Mouse (Mus musculus) lung, embryonic 14.5 days (tissue): ENCODE data around the gene Mad2l2. TPM values are rescaled to one million over a fixed set of nuclear protein-coding genes. Genes with fewer than 3 reads are reported as not detected.

ENCODE experiments used
- ATAC-seq: fragments of 200-750 bp; cut with Nextera tagmentation; 2 replicates; pipeline ENCODE4 v1.8.0; 2017; ENCODE audit warnings: mild to moderate bottlenecking, moderate TSS enrichment, moderate library complexity; ENCODE audit not compliant: insufficient read depth
- DNase-seq: peaks from one replicate; pipeline ENCODE4 v3.0.0-alpha.2; 2015
- H3K27ac ChIP-seq: fragments of 300-500 bp; sonication (generic); 2 replicates; pipeline ENCODE4 v1.5.1; 2014; ENCODE audit warnings: low read depth, mild to moderate bottlenecking, moderate library complexity
- H3K27me3 ChIP-seq: fragments of 300-500 bp; sonication (generic); 2 replicates; pipeline ENCODE4 v1.6.1; 2014; ENCODE audit warnings: low read length, control low read depth; ENCODE audit not compliant: insufficient read depth
- H3K36me3 ChIP-seq: fragments of 300-500 bp; sonication (generic); 2 replicates; pipeline ENCODE4 v1.6.1; 2014; ENCODE audit warnings: control low read depth; ENCODE audit not compliant: insufficient read depth
- H3K4me1 ChIP-seq: fragments of 300-500 bp; sonication (generic); 2 replicates; pipeline ENCODE4 v1.6.1; 2014; ENCODE audit warnings: antibody characterized with exemption, control low read depth; ENCODE audit not compliant: insufficient read depth
- H3K4me2 ChIP-seq: fragments of 300-500 bp; sonication (generic); 2 replicates; pipeline ENCODE4 v1.6.1; 2014; ENCODE audit warnings: mild to moderate bottlenecking
- H3K4me3 ChIP-seq: fragments of 300-500 bp; sonication (generic); 2 replicates; pipeline ENCODE4 v1.5.1; 2014; ENCODE audit warnings: low read depth, low read length
- H3K9ac ChIP-seq: fragments of 300-500 bp; sonication (generic); 2 replicates; pipeline ENCODE4 v1.6.1; 2014
- H3K9me3 ChIP-seq: fragments of 300-500 bp; sonication (generic); 2 replicates; pipeline ENCODE4 v1.6.1; 2016; ENCODE audit warnings: low read depth, low read length, control low read depth
- CTCF ChIP-seq: IDR thresholded peaks from 2 replicates; pipeline ENCODE4 v1.5.1; 2016; ENCODE audit warnings: antibody characterized with exemption, low read depth
- WGBS: fragments of 180-500 bp; shearing (Covaris S2); extraction: QIAGEN DNeasy Blood & Tissue Kit; methylation state at CpG from one replicate; pipeline ENCODE4 v1.1.7; 2014; 5-methylcytosine and 5-hydroxymethylcytosine counted together
- polyA plus RNA-seq: library from polyadenylated mRNA; unstranded; fragments of >200 nt; fragmentation: Nextera tagmentation; extraction: Ambion mirVana; gene quantifications from 2 replicates; pipeline ENCODE4 v1.2.1, GENCODE M21; 2014

Gene Mad2l2
- polyA plus RNA-seq, 1 experiment from 2014 or later = 61.1 TPM

- Histone ChIP-seq H3K9me3 (no peaks in the 10 kb centered on the region), H3K4me1 (peaks cover 13% of the 10 kb centered on the region), H3K27me3 (no peaks in the 10 kb centered on the region), H3K4me3 (no peak overlapping the region), H3K27ac (no peak overlapping the region), H3K9ac (no peak overlapping the region), H3K36me3 (peaks cover 7% of the 10 kb centered on the region; the same call in 1 of the 2 replicates), H3K4me2 (no peak overlapping the region)
- ATAC-seq (no peak), DNase-seq (no peak)
- no peak for TF ChIP-seq CTCF
- WGBS = 40% methylated on average over 10 of the region's 10 CpGs
Observed at GRCm38 (mm10) chr4:148085131-148085906, 44.9 kb upstream of the Mad2l2 start.

GRCm38 (mm10) chr4:148085907-148086305, 44.3 kb upstream of the Mad2l2 start:
- Histone ChIP-seq H3K4me2 (no peak overlapping the region), H3K27ac (no peak overlapping the region), H3K36me3 (0 out of 2 replicates have a peak, but pooled peaks cover 6% of the 10 kb centered on the region), H3K9me3 (no peaks in the 10 kb centered on the region), H3K4me3 (no peak overlapping the region), H3K27me3 (no peaks in the 10 kb centered on the region), H3K4me1 (peaks cover 13% of the 10 kb centered on the region), H3K9ac (no peak overlapping the region)
- no peak for TF ChIP-seq CTCF
- DNase-seq (no peak), ATAC-seq (no peak)
- 65% methylated on average over 3 of the region's 3 CpGs for WGBS

GRCm38 (mm10) chr4:148087091-148087906, 42.9 kb upstream of the Mad2l2 start:
- peak; percentile 52 for DNase-seq
- Histone ChIP-seq H3K4me1 (peaks cover 13% of the 10 kb centered on the region), H3K27ac (peak overlapping the region; percentile 26; the same call in 1 of the 2 replicates), H3K36me3 (no peaks in the 10 kb centered on the region), H3K4me2 (peak overlapping the region; percentile 87), H3K9ac (peak overlapping the region; percentile 80), H3K27me3 (no peaks in the 10 kb centered on the region), H3K9me3 (no peaks in the 10 kb centered on the region), H3K4me3 (peak overlapping the region; percentile 77)
- WGBS = 4% methylated on average over 30 of the region's 30 CpGs
- TF ChIP-seq CTCF = no peak
- peak; percentile 64 for ATAC-seq

GRCm38 (mm10) chr4:148087907-148088527, 42.2 kb upstream of the Mad2l2 start, which contains the start of gene Agtrap:
TSS of gene Agtrap (minus strand) at chr4:148088031.
- peak; percentile 93 for ATAC-seq
- Histone ChIP-seq H3K4me1 (peaks cover 13% of the 10 kb centered on the region), H3K36me3 (no peaks in the 10 kb centered on the region), H3K4me3 (peak within 1 kb of the TSS; percentile 77), H3K9me3 (no peaks in the 10 kb centered on the region), H3K27ac (peak within 1 kb of the TSS; percentile 26; the same call in 1 of the 2 replicates), H3K9ac (peak within 1 kb of the TSS; percentile 80), H3K4me2 (peak within 1 kb of the TSS; percentile 87), H3K27me3 (no peaks in the 10 kb centered on the region)
- peak; percentile 97 for DNase-seq
- TF ChIP-seq CTCF = no peak
- 6% methylated on average over 33 of the region's 34 CpGs for WGBS

GRCm38 (mm10) chr4:148089166-148089565, 41.0 kb upstream of the Mad2l2 start:
- DNase-seq = no peak
- no peaks in the 10 kb centered on the region for H3K36me3 ChIP-seq
- no peaks in the 10 kb centered on the region for H3K9me3 ChIP-seq
- TF ChIP-seq CTCF = no peak
- no peak overlapping the region for H3K27ac ChIP-seq
- no peaks in the 10 kb centered on the region for H3K27me3 ChIP-seq
- WGBS = 64% methylated on average over 4 of the region's 4 CpGs
- H3K4me3 ChIP-seq = no peak overlapping the region
- peaks cover 7% of the 10 kb centered on the region for H3K4me1 ChIP-seq
- no peak for ATAC-seq
- no peak overlapping the region for H3K9ac ChIP-seq
- no peak overlapping the region for H3K4me2 ChIP-seq

- no peak for ATAC-seq
- no peaks in the 10 kb centered on the region for H3K9me3 ChIP-seq
- H3K27me3 ChIP-seq = no peaks in the 10 kb centered on the region
- H3K4me3 ChIP-seq = no peak overlapping the region
- H3K9ac ChIP-seq = no peak overlapping the region
- H3K4me1 ChIP-seq = peaks cover 7% of the 10 kb centered on the region; the same call in 1 of the 2 replicates
- 92% methylated on average over 1 of the region's 1 CpGs for WGBS
- no peak for DNase-seq
- no peak overlapping the region for H3K27ac ChIP-seq
- H3K4me2 ChIP-seq = no peak overlapping the region
- TF ChIP-seq CTCF = no peak
- H3K36me3 ChIP-seq = no peaks in the 10 kb centered on the region
Observed at GRCm38 (mm10) chr4:148091181-148091580, 39.0 kb upstream of the Mad2l2 start.
